Mouse (Mus musculus) left cerebral cortex, adult 11 months (tissue): Measurements from ENCODE around the gene Foxp2.

ENCODE experiments used
- DNase-seq: peaks from one replicate; pipeline ENCODE4 v3.0.0; 2022; ENCODE audit warnings: low spot score

The Foxp2 gene

GRCm38 (mm10) chr6:14901183-14901970 is at the start of gene Foxp2:
TSS of gene Foxp2 (plus strand) at chr6:14901349.
- DNase-seq: no peak

DNA sequence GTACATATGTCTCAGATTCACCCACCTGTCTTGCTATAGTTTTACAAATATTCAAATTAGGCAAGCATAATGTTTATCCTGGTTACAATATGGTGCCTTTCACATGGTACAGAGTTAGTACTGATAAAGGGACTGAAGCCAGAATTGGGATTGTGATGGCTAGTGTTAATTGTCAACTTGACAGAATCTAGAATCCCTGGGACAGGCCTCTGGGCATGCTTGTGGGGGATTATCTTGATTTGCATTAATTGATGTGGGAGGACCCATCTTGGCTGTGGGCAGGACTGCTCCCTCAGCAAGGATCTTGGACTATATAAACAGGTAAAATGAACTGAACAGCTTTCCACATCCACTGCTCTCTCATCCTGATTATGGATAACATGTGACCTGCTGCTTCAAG is 15.9 kb upstream of the Foxp2 start:
- DNase-seq: no peak

DNA sequence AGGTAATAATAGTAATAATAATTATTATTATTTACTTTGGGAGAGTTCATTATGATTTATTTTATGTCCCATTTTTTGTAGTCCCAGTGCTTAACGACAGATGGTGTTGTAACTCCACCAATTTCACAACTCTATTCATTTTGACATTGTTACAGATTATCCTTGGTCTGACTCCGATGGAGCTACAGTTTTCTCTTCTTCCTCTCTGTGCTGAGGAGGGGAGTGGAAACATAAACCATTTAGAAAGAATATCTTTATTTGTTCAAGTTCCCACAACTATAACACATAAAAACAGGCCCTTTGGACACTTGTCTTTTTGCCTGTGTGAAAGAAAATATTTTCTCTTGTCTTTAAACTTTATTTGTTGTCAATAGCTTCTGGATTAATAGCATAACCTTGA is 4.1 kb upstream of the Foxp2 start:
- DNase-seq: no peak

GRCm38 (mm10) chr6:14898096-14898855 is 2.9 kb upstream of the Foxp2 start:
- no peak for DNase-seq

GRCm38 (mm10) chr6:14899021-14899610 is 2.0 kb upstream of the Foxp2 start:
- no peak for DNase-seq

DNA sequence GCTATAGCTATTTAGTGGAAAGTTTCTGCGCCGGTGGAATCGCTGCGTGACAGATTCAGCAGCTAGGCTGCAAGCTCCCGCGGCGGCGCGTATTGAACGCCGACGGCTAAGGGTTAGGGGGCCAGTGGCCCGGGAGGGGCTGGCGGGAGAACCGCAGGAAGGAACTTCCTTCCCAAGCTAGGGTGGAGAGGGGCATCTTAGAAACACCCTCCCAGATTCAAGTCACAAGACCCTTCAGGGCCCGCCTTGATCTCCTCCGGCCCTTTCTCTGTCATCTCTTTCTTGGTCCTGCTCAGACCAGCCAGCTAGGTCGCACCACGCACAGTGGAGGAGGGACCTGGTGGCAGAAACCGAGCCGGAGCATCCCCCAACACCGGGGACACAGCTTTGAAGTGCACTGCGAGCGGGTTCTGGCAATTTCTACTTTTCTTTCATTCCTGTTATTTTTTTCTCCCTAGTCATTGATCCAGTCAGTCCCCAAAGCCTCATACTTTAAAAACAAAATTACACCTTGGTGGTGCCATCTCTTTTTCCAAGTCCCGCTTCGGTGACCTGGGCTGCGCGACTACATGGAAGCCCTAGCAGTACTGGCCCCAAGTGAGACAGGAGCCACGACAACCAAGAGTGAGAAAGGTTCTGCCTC is 1.1 kb upstream of the Foxp2 start:
- DNase-seq: no peak

DNA sequence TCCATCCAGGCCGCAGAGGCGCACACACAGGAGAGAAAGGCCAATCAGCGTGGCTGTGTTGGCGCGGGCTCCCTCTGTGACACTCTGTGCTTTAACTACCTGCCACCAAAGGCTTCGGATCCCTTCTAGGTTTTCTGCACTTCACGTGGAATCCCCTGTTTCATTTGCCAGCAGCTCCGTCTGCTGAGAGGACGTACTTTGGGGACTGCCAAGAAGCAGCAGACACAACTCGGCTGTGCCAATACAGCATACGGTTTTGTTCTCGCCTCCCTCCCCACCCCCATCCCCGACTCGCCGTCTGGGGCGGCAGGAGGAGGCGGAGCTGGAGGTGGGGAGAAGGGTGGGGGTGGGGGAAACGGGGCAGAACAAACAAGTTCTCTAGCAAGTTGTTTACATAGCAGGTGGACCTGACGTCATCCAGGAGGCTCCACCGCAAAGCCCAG is 549 bp upstream of the Foxp2 start:
- no peak for DNase-seq

DNA sequence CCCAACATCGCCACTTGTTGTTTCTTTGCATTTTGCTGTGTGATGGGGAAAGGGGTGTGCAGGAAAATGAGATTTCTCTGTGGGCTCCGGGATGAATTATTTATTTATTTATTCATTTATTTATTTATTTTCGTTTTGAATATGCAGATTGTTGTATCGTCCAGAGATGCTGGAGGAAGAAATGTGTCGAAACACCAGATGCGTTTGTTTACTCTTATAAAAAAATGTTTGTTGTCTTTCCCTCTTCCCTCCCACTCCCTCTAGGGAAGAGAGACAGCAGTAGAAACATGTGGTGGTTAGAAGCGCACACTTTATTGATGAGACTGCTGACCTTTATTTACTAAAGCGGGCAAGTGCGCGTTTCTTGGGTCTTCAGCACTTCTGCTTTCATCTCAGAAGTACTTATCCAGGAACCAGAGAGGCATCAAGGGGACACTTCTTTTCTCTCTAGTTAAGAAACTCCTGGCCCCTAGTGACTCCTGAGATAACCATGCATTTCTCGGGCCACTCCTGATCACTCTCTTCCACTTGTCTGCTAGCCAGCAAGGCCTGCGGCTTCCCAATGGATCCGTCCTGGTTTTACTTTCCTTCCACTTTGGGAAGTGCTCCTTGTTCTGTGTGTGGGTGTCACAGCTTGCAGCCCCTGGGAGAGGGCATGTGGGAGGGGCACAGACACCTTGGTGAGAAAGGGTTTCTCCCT is 972 bp downstream of the Foxp2 start:
- no peak for DNase-seq

GRCm38 (mm10) chr6:14903271-14903965 is 2.3 kb downstream of the Foxp2 start:
- DNase-seq: no peak

GRCm38 (mm10) chr6:14915066-14915465 is 13.9 kb downstream of the Foxp2 start:
- no peak for DNase-seq

DNA sequence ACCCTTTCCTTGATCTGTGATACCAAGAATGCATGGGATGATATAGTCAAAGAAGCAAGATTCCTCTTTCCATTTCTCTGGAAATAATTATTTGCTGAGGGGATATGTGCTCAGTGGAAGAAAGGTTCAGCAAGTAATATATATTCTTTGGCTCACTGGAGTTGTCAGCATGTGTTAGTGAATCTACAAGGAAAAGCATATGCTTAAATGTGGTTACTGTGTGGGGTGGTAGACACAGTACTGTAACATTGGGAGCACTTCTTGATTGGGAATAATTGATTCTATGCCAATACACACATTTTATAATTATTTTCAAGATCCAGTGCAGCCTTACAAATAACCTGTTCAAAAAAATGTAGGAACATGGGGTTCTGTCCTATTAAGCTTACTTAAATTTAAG is 21.6 kb downstream of the Foxp2 start:
- no peak for DNase-seq

GRCm38 (mm10) chr6:14924976-14925489 is 23.9 kb downstream of the Foxp2 start:
- no peak for DNase-seq

- DNase-seq: no peak
Observed at GRCm38 (mm10) chr6:14951060-14951459, 49.9 kb downstream of the Foxp2 start.

DNA sequence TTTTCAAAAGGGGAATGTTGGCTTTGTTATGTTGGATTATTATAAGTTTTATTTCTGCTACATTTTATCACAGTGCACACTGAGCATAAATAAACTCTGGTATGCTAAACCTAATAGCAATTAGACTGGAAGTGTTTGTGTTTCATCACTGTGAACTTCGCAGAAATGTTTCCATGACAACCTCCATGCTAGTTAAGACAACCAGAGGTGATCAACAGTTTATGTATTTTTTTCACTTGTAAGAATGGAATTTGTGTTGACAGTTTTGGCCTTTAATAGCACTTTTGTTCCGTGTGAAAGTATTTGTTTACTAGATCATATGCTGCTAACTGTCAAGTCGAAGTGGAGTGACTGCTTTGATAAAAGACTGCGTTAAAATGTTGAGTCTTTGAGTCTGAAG is 51.6 kb downstream of the Foxp2 start:
- no peak for DNase-seq

DNA sequence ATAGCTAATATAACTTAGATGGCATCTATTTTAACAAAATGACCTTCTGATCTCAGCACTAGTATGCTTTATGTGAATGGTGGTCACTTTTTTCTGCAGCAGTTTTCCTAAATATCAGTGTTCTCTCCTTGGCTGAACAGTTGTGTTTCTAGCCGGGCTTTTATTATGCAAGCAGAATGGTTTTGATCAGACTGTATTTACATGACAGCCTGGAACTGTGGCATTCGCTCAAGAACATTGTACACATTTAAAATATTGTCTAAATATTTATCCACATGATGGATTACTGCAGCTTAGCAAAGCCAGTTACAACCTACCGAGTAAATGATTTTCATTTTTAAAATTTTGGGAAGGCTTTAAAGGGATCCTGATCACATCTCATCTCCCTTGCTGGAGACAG is 75.9 kb downstream of the Foxp2 start:
- no peak for DNase-seq

- no peak for DNase-seq
Observed at GRCm38 (mm10) chr6:14978201-14978600, 77.1 kb downstream of the Foxp2 start.

- DNase-seq: no peak
Observed at GRCm38 (mm10) chr6:15008113-15008512, 107.0 kb downstream of the Foxp2 start.

DNA sequence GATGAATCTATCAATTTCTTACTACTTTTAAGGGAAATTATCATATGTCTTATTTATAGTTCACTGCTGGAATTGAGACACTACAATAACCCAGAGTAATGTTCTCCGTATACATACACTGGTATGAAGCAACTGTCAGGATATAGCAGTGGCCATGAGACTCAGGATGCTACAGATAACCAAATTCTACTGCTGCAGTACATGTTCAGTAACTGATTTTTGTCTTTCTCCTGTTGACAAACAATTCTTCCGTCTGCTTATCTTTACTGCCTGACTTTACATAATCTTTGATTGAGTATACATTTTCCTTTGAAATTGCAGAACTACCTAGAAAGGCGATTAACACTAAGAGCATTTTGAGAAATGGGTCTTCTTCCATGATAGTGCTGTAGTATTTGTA is 127.3 kb downstream of the Foxp2 start:
- no peak for DNase-seq

GRCm38 (mm10) chr6:15029446-15030125 is 128.4 kb downstream of the Foxp2 start:
- DNase-seq: no peak

DNA sequence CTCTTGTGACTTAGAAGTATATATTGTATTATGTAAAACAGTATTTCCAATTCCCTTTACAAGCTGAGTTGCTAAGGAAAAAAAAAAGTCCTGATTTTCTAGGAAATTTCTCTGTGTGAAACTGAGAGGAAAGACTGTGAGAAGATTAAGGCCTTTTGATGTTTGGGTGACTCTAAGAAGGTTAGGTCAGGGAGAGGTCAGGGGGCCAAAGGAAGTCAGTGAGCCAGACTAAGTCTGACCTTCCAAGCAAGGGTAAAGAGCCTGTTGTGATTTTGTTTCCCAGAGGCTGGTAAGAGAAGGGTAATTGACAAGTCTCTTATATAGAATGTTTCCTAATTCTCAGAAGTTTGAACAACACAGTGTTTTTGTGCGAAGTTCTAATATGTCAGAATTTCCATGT is 162.1 kb downstream of the Foxp2 start:
- DNase-seq: no peak
